Mouse (Mus musculus) cerebellum, adult 2 months (tissue): Measurements from ENCODE around the gene Adamts20.

Source experiments
- CTCF ChIP-seq: fragments of 200-500 bp; IDR thresholded peaks from 2 replicates; pipeline ENCODE4 v1.5.1; 2011; ENCODE audit warnings: low read depth, mild to moderate bottlenecking, control low read depth, low read length, moderate library complexity, borderline replicate concordance; ENCODE audit not compliant: insufficient read depth
- POLR2A ChIP-seq: fragments of 200-500 bp; IDR thresholded peaks from 2 replicates; pipeline ENCODE4 v1.6.1; 2011; ENCODE audit warnings: low read length, control low read depth, borderline replicate concordance; ENCODE audit not compliant: insufficient read depth

- TF ChIP-seq CTCF (no peak), POLR2A (no peak)
Measured at GRCm38 (mm10) chr15:94403018-94403417, 62.2 kb downstream of the Adamts20 start.
